Mouse (Mus musculus) C2C12 (cell line): Measurements from ENCODE around the gene Iqgap3.

Source experiments
- CEBPB ChIP-seq: IDR thresholded peaks from one replicate; pipeline ENCODE4 v1.6.1; 2011; ENCODE audit warnings: low read depth, mild to moderate bottlenecking, control low read depth, moderate library complexity
- CTCF ChIP-seq: IDR thresholded peaks from one replicate; pipeline ENCODE4 v1.5.1; 2011; ENCODE audit not compliant: control insufficient read depth, insufficient read depth, insufficient read length
- MAX ChIP-seq: IDR thresholded peaks from one replicate; pipeline ENCODE4 v1.6.1; 2011; ENCODE audit warnings: mild to moderate bottlenecking, control low read depth
- USF1 ChIP-seq: IDR thresholded peaks from one replicate; pipeline ENCODE4 v1.6.1; 2011; ENCODE audit warnings: low read depth, mild to moderate bottlenecking, control low read depth, moderate library complexity

DNA sequence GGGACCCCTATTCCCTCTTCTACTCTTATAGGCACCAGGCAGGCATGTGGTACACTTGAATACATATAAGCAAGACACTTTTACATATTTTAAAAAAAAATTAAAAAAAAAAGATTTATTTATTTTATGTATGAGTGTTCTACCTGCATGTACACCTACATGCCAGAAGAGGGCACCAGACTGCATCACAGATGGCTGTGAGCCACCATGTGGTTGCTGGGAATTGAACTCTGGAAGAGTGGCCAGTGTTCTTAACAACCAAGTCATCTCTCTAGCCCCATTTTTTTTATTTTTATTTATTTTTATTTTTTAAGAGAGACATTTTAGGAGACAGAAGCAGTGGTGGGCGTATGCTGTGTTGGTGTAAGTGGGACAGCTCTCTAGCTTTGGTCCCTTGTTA is 5.9 kb downstream of the Iqgap3 start:
- peak; percentile 9 for TF ChIP-seq CTCF
- TF ChIP-seq CEBPB: no peak
- peak; percentile 33 for TF ChIP-seq MAX
- TF ChIP-seq USF1: no peak
